Mouse (Mus musculus) heart, adult 9 months (tissue): ENCODE measurements around the gene Mettl7a2.
"Not testable (repeated sequence)": the region's sequence is repeated elsewhere in the genome, so short reads cannot be mapped to it uniquely, and the experiment has no call there.

Experiments
- DNase-seq, 2 experiments: peaks; one replicate each; pipeline ENCODE4 v3.0.0; 2022; ENCODE audit warnings: low spot score in 2 of 2

The Mettl7a2 gene

GRCm38 (mm10) chr15:100352711-100353250 lies at the start of gene Mettl7a2, which contains the start of gene Methig1:
Mettl7a2 (plus strand) TSS chr15:100353200.
Methig1 (plus strand) TSS chr15:100353149.
- DNase-seq, result no peak

GRCm38 (mm10) chr15:100303428-100304018 lies 49.5 kb upstream of the Mettl7a2 start:
- DNase-seq, result no peak

GRCm38 (mm10) chr15:100304019-100304991 lies 48.7 kb upstream of the Mettl7a2 start, which contains the start of gene Mettl7a1:
Mettl7a1 (plus strand) TSS chr15:100304140.
- peak; percentile 85 to 86 for DNase-seq

- DNase-seq, result no peak
These were observed 46.8 kb upstream of the Mettl7a2 start for GRCm38 (mm10) chr15:100306201-100306600.

GRCm38 (mm10) chr15:100307438-100308096 lies 45.4 kb upstream of the Mettl7a2 start:
- peak in 1 of 2 experiments; percentile 13 for DNase-seq

- DNase-seq, result no peak
These were observed 40.7 kb upstream of the Mettl7a2 start for GRCm38 (mm10) chr15:100312346-100312745.

- no peak for DNase-seq
These were observed 38.4 kb upstream of the Mettl7a2 start for GRCm38 (mm10) chr15:100314448-100315145.

GRCm38 (mm10) chr15:100318014-100318671 lies 34.9 kb upstream of the Mettl7a2 start:
- DNase-seq, result peak; percentile 38 to 40

- no peak for DNase-seq
These were observed 33.1 kb upstream of the Mettl7a2 start for GRCm38 (mm10) chr15:100319884-100320283.

- DNase-seq, result peak; percentile 12 to 26
These were observed 32.6 kb upstream of the Mettl7a2 start for GRCm38 (mm10) chr15:100320295-100320905.

GRCm38 (mm10) chr15:100321134-100321533 lies 31.9 kb upstream of the Mettl7a2 start:
- peak in 1 of 2 experiments; percentile 53 for DNase-seq

GRCm38 (mm10) chr15:100324021-100324591 lies 28.9 kb upstream of the Mettl7a2 start:
- DNase-seq, result no peak

- no peak for DNase-seq
These were observed 27.8 kb upstream of the Mettl7a2 start for GRCm38 (mm10) chr15:100325235-100325634.

- not testable (repeated sequence) for DNase-seq
These were observed 24.9 kb upstream of the Mettl7a2 start for GRCm38 (mm10) chr15:100328089-100328488.

GRCm38 (mm10) chr15:100329336-100329735 lies 23.7 kb upstream of the Mettl7a2 start:
- DNase-seq, result not testable (repeated sequence)

GRCm38 (mm10) chr15:100330739-100331138 lies 22.3 kb upstream of the Mettl7a2 start:
- no peak for DNase-seq

- peak in 1 of 2 experiments; percentile 9 for DNase-seq
These were observed 20.7 kb upstream of the Mettl7a2 start for GRCm38 (mm10) chr15:100332077-100332961.

- no peak for DNase-seq
These were observed 18.4 kb upstream of the Mettl7a2 start, which contains the start of gene Mettl7a3 for GRCm38 (mm10) chr15:100334629-100335028. Mettl7a3 (plus strand) TSS chr15:100334929.

GRCm38 (mm10) chr15:100337328-100337727 lies 15.7 kb upstream of the Mettl7a2 start:
- not testable (repeated sequence) for DNase-seq
